13 mouse cellular contexts compared by ENCODE assay signal in the genomic region with DNA sequence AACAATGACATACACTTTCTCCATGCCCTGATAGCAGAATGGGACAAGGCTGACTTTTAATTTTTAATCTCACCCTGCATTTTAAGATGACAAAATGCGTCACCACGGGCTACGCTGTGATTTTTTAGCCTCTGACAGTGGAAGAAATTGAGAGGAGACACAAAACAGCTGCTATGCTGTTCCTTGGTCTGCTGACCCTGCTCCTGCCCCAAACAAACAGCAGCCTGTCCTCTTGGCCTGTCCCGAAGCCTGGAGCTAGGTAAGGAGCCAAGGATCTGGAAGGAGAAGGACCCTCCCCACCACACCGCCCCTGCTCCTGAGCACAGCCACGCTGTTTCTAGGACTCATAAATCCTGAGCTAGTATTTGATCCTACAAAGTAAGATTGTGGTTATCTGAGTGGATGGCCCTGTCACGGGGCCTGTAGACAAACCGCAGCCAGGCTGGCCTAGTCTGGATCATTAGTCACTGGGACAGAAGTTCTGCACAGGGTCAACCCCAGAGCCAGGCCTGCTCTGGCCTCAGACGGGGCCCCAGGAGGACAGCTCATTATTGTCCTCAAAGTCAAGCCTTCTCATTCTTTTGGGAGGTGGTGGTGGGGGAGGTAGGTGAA. TPM values are rescaled to one million over a fixed set of nuclear protein-coding genes. Genes with fewer than 3 reads are reported as not detected.
DNase-seq lines count a peak whose midpoint lies in the region; ATAC-seq lines count a peak whose summit lies in the region.
"Had no signal": no experiment of that assay in that cellular context is flagged by ENCODE, and none has a peak within 500 bp of the region (broad histone marks: within the 10 kb centered on the region; RNA-seq: fewer than 3 reads in every experiment).

No protein-coding gene starts in this region.

- H3K36me3 ChIP-seq in heart, embryonic 15.5 days = no peaks in the 10 kb centered on the region
- H3K36me3 ChIP-seq: forebrain, embryonic 10.5 days; heart, embryonic 13.5 days; liver, embryonic 15.5 days; midbrain, embryonic 13.5 days had no signal

- no peak overlapping the region for H3K4me2 ChIP-seq in heart, embryonic 15.5 days
- H3K4me2 ChIP-seq: heart, embryonic 13.5 days; liver, embryonic 15.5 days; midbrain, embryonic 13.5 days had no signal

- no peak for DNase-seq in heart, adult 8-10 months (ENCODE audit: low spot score)
- DNase-seq in 3T3-L1 (ENCODE audit: low read depth, low spot score) = peak; percentile 66
- peak; percentile 17 for DNase-seq in adrenal gland, postnatal 25 days
- DNase-seq in kidney, postnatal 4 days = peak; percentile 50 to 65
- DNase-seq in layer of hippocampus, postnatal 36 days = no peak
- DNase-seq in layer of hippocampus, postnatal 14 days (ENCODE audit: low spot score in 2 of 2) = no peak
- DNase-seq: cerebellum, adult 2 months had no signal

- 0 out of 2 replicates have a peak, but pooled peaks have one; percentile 31 for ATAC-seq in heart, embryonic 15.5 days (replicated peaks; ENCODE audit: insufficient number of reproducible peaks, insufficient read depth, low FRiP score, low read depth)
- ATAC-seq: CD4-positive, CD25-positive, alpha-beta regulatory T cell, adult 4 months; midbrain, embryonic 13.5 days had no signal

- H3K27me3 ChIP-seq in heart, embryonic 15.5 days = 0 out of 2 replicates have a peak, but pooled peaks cover 3% of the 10 kb centered on the region
- H3K27me3 ChIP-seq: liver, embryonic 15.5 days had no signal

- 61% methylated on average over 9 of the region's 9 CpGs for WGBS in heart, embryonic 15.5 days

- peaks cover 10% of the 10 kb centered on the region for H3K4me1 ChIP-seq in heart, embryonic 15.5 days (replicated peaks)
- H3K4me1 ChIP-seq: forebrain, embryonic 10.5 days; liver, embryonic 15.5 days; midbrain, embryonic 13.5 days had no signal

- H3K9ac ChIP-seq in heart, embryonic 15.5 days = no peak overlapping the region
- H3K9ac ChIP-seq: heart, embryonic 13.5 days; liver, embryonic 15.5 days; midbrain, embryonic 13.5 days had no signal

- H3K9me3 ChIP-seq in heart, embryonic 15.5 days (replicated peaks) = no peaks in the 10 kb centered on the region
- H3K9me3 ChIP-seq: forebrain, embryonic 10.5 days; heart, embryonic 13.5 days; liver, embryonic 15.5 days; midbrain, embryonic 13.5 days had no signal

- no peak overlapping the region for H3K4me3 ChIP-seq in heart, embryonic 15.5 days
- H3K4me3 ChIP-seq: forebrain, embryonic 10.5 days; heart, embryonic 13.5 days; liver, embryonic 15.5 days; midbrain, embryonic 13.5 days had no signal

- H3K27ac ChIP-seq in heart, embryonic 15.5 days = no peak overlapping the region
- H3K27ac ChIP-seq: forebrain, embryonic 10.5 days; heart, embryonic 13.5 days; liver, embryonic 15.5 days; midbrain, embryonic 13.5 days had no signal

RNA-seq across cellular contexts. Expression of a gene that starts 17.5 kb away (rescaled TPM):
- 0.72 and 0.87 TPM in 2 replicates for polyA plus RNA-seq in heart, embryonic 15.5 days (2015; fragmentation: Nextera tagmentation; extraction: Ambion mirVana)
- 1 to 10 TPM; 2.2 to 3.0 (median 2.6) TPM for total RNA-seq in heart, adult 8-10 months (2022)
- 0.49 and 1.2 TPM in 2 replicates for total RNA-seq in adrenal gland, postnatal 25 days (2021)
- total RNA-seq in layer of hippocampus, postnatal 36 days (2021) = not detected
- total RNA-seq in layer of hippocampus, postnatal 14 days (2021) = not detected
- polyA plus RNA-seq: CD4-positive, CD25-positive, alpha-beta regulatory T cell, adult 4 months; midbrain, embryonic 13.5 days had no signal

Comparison
In these comparisons a context has a peak if more than half of its experiments do, and no peak if none do; other contexts are left out.
1. DNase-seq: peak in 3T3-L1 (single experiment), adrenal gland, postnatal 25 days (single experiment) and kidney, postnatal 4 days (2 of 2); none in heart, adult 8-10 months (single experiment), layer of hippocampus, postnatal 36 days (0 of 2) and layer of hippocampus, postnatal 14 days (0 of 2).